Mouse (Mus musculus) olfactory bulb, adult 2 months (tissue): ENCODE results near the gene Olfr792. TPM values are rescaled to one million over a fixed set of nuclear protein-coding genes. Genes with fewer than 3 reads are reported as not detected.

ENCODE experiments used
- H3K27ac ChIP-seq: fragments of 200-500 bp; 2 replicates; pipeline ENCODE4 v1.5.1; 2012; ENCODE audit warnings: low read depth, low read length; ENCODE audit not compliant: insufficient read depth
- H3K4me1 ChIP-seq: fragments of 200-500 bp; 2 replicates; pipeline ENCODE4 v1.6.1; 2012; ENCODE audit warnings: low read length; ENCODE audit not compliant: control insufficient read depth, insufficient read depth
- H3K4me3 ChIP-seq: fragments of 200-500 bp; 2 replicates; pipeline ENCODE4 v1.5.1; 2012; ENCODE audit warnings: mild to moderate bottlenecking, low read depth, low read length, moderate library complexity; ENCODE audit not compliant: insufficient read depth
- CTCF ChIP-seq: fragments of 200-500 bp; IDR thresholded peaks from 2 replicates; pipeline ENCODE4 v1.5.1; 2012; ENCODE audit warnings: low read depth, mild to moderate bottlenecking, low read length, moderate library complexity; ENCODE audit not compliant: insufficient read depth
- POLR2A ChIP-seq: fragments of 200-500 bp; IDR thresholded peaks from 2 replicates; pipeline ENCODE4 v1.6.1; 2012; ENCODE audit warnings: mild to moderate bottlenecking, low read depth, low read length, moderate library complexity; ENCODE audit not compliant: insufficient read depth
- WGBS: fragments of 180-500 bp; shearing (Covaris S2); methylation state at CpG from one replicate; pipeline ENCODE4 v1.1.7; 2018; 5-methylcytosine and 5-hydroxymethylcytosine counted together
- polyA plus RNA-seq: library from polyadenylated mRNA; stranded (reverse); fragments of >200 nt; gene quantifications from 2 replicates; pipeline ENCODE4 v1.2.4, GENCODE M21; 2012; ENCODE audit warnings: low replicate concordance; ENCODE audit not compliant: missing spikeins, insufficient read depth, insufficient read length

Olfr792 gene
- not detected in 2 replicates for polyA plus RNA-seq

- 63% methylated on average over 1 of the region's 1 CpGs for WGBS
- TF ChIP-seq CTCF (no peak), POLR2A (no peak)
- H3K27ac ChIP-seq: no peak within 1 kb of the TSS
- H3K4me1 ChIP-seq: no peaks in the 10 kb centered on the region
- H3K4me3 ChIP-seq: no peak within 1 kb of the TSS
These were observed at the start of gene Olfr792 for GRCm38 (mm10) chr10:129538862-129539261. Gene Olfr792 (plus strand): TSS chr10:129539162.

GRCm38 (mm10) chr10:129490101-129490500 is 48.9 kb upstream of the Olfr792 start:
- WGBS: 51% methylated on average over 2 of the region's 2 CpGs
- TF ChIP-seq CTCF (no peak), POLR2A (no peak)
- H3K4me3 ChIP-seq: no peak overlapping the region
- H3K27ac ChIP-seq: no peak overlapping the region
- no peaks in the 10 kb centered on the region for H3K4me1 ChIP-seq

GRCm38 (mm10) chr10:129498192-129498591 is 40.8 kb upstream of the Olfr792 start, which contains the start of gene Olfr790:
Gene Olfr790 (plus strand): TSS chr10:129498492.
- no peak for TF ChIP-seq CTCF
- no peak for TF ChIP-seq POLR2A

GRCm38 (mm10) chr10:129521492-129521891 is 17.5 kb upstream of the Olfr792 start, which contains the start of gene Olfr791:
Gene Olfr791 (plus strand): TSS chr10:129521792.
- TF ChIP-seq CTCF (no peak), POLR2A (no peak)
- no peaks in the 10 kb centered on the region for H3K4me1 ChIP-seq
- 69% methylated on average over 3 of the region's 3 CpGs for WGBS
- H3K27ac ChIP-seq: no peak within 1 kb of the TSS
- H3K4me3 ChIP-seq: no peak within 1 kb of the TSS

More at GRCm38 (mm10) chr10:129498192-129498591, 40.8 kb upstream of the Olfr792 start, which contains the start of gene Olfr790:
- no peak within 1 kb of the TSS for H3K27ac ChIP-seq
- H3K4me3 ChIP-seq: no peak within 1 kb of the TSS
- no peaks in the 10 kb centered on the region for H3K4me1 ChIP-seq

GRCm38 (mm10) chr10:129549354-129549753 is 10.4 kb downstream of the Olfr792 start:
- H3K4me3 ChIP-seq: no peak overlapping the region
- H3K27ac ChIP-seq: no peak overlapping the region
- TF ChIP-seq POLR2A: no peak
- TF ChIP-seq CTCF: no peak
- WGBS: 59% methylated on average over 1 of the region's 1 CpGs
- H3K4me1 ChIP-seq: no peaks in the 10 kb centered on the region

- TF ChIP-seq CTCF (no peak), POLR2A (no peak)
- Histone ChIP-seq H3K4me3 (no peak within 1 kb of the TSS), H3K27ac (no peak within 1 kb of the TSS), H3K4me1 (no peaks in the 10 kb centered on the region)
- 78% methylated on average over 2 of the region's 2 CpGs for WGBS
These were observed 28.4 kb downstream of the Olfr792 start, which contains the start of gene Olfr794 for GRCm38 (mm10) chr10:129567355-129567754. Gene Olfr794 (plus strand): TSS chr10:129567655.

GRCm38 (mm10) chr10:129577066-129577465 is 38.1 kb downstream of the Olfr792 start:
- WGBS: 64% methylated on average over 1 of the region's 1 CpGs
- H3K4me3 ChIP-seq: no peak overlapping the region
- no peaks in the 10 kb centered on the region for H3K4me1 ChIP-seq
- TF ChIP-seq POLR2A (no peak), CTCF (no peak)
- no peak overlapping the region for H3K27ac ChIP-seq

Other genes starting within 250 kb of the Olfr792 start
- gene Olfr780, start 221.0 kb upstream of the Olfr792 start, polyA plus RNA-seq: not detected in 2 replicates
- gene Olfr781, start 210.3 kb upstream of the Olfr792 start, polyA plus RNA-seq: not detected in 2 replicates
- not detected in 2 replicates for gene Olfr782, start 190.3 kb upstream of the Olfr792 start, polyA plus RNA-seq
- gene Olfr784, start 155.1 kb upstream of the Olfr792 start, polyA plus RNA-seq: not detected in 2 replicates
- gene Olfr785, start 133.7 kb upstream of the Olfr792 start, polyA plus RNA-seq: not detected in 2 replicates
- gene Olfr786, start 111.9 kb upstream of the Olfr792 start, polyA plus RNA-seq: not detected in 2 replicates
- not detected in 2 replicates for gene Olfr787, start 77.3 kb upstream of the Olfr792 start, polyA plus RNA-seq
- not detected in 2 replicates for gene Olfr788, start 68.2 kb upstream of the Olfr792 start, polyA plus RNA-seq
- not detected in 2 replicates for gene Olfr789, start 54.4 kb upstream of the Olfr792 start, polyA plus RNA-seq
- gene Olfr790, start 40.7 kb upstream of the Olfr792 start, polyA plus RNA-seq: not detected in 2 replicates
- not detected in 2 replicates for gene Olfr791, start 17.4 kb upstream of the Olfr792 start, polyA plus RNA-seq
- not detected in 2 replicates for gene Olfr794, start 28.5 kb downstream of the Olfr792 start, polyA plus RNA-seq
- gene Olfr796, start 73.4 kb downstream of the Olfr792 start, polyA plus RNA-seq: not detected in 2 replicates
- gene Olfr798, start 88.8 kb downstream of the Olfr792 start, polyA plus RNA-seq: not detected in 2 replicates
- gene Olfr799, start 98.3 kb downstream of the Olfr792 start, polyA plus RNA-seq: not detected in 2 replicates
- gene Olfr800, start 118.5 kb downstream of the Olfr792 start, polyA plus RNA-seq: not detected in 2 replicates
- gene Olfr801, start 134.7 kb downstream of the Olfr792 start, polyA plus RNA-seq: not detected in 2 replicates
- gene Olfr802, start 149.0 kb downstream of the Olfr792 start, polyA plus RNA-seq: not detected in 2 replicates
- gene Olfr803, start 155.1 kb downstream of the Olfr792 start, polyA plus RNA-seq: not detected in 2 replicates
- not detected in 2 replicates for gene Olfr804, start 164.0 kb downstream of the Olfr792 start, polyA plus RNA-seq
- not detected in 2 replicates for gene Olfr805, start 190.2 kb downstream of the Olfr792 start, polyA plus RNA-seq
- gene Olfr806, start 202.8 kb downstream of the Olfr792 start, polyA plus RNA-seq: not detected in 2 replicates
- gene Olfr807, start 218.6 kb downstream of the Olfr792 start, polyA plus RNA-seq: not detected in 2 replicates
- not detected in 2 replicates for gene Olfr808, start 226.3 kb downstream of the Olfr792 start, polyA plus RNA-seq
- not detected in 2 replicates for gene Olfr809, start 235.5 kb downstream of the Olfr792 start, polyA plus RNA-seq